Mouse (Mus musculus): ENCODE data around the gene Fam71e2.

The Fam71e2 gene

GRCm38 (mm10) chr7:4777851-4778637, 6.9 kb upstream of the Fam71e2 start:
- DNase-seq: no peak

GRCm38 (mm10) chr7:4776861-4777830, 6.0 kb upstream of the Fam71e2 start:
- peak; percentile 59 for DNase-seq

GRCm38 (mm10) chr7:4776131-4776530, 5.0 kb upstream of the Fam71e2 start:
- DNase-seq: no peak

GRCm38 (mm10) chr7:4764946-4765710, 6.0 kb downstream of the Fam71e2 start:
- DNase-seq: no peak

- no peak for DNase-seq
These were observed 11.4 kb downstream of the Fam71e2 start for GRCm38 (mm10) chr7:4759670-4760069.

GRCm38 (mm10) chr7:4752821-4753570, 18.1 kb downstream of the Fam71e2 start, which contains the start of gene Cox6b2:
Cox6b2 (minus strand) TSS chr7:4753094.
- DNase-seq: peak; percentile 94

GRCm38 (mm10) chr7:4751971-4752820, 18.9 kb downstream of the Fam71e2 start:
- DNase-seq: peak; percentile 54

- no peak for DNase-seq
These were observed 21.9 kb downstream of the Fam71e2 start for GRCm38 (mm10) chr7:4749169-4749568.

GRCm38 (mm10) chr7:4748321-4748720, 22.8 kb downstream of the Fam71e2 start:
- DNase-seq: no peak

- no peak for DNase-seq
These were observed 23.8 kb downstream of the Fam71e2 start for GRCm38 (mm10) chr7:4747156-4747899.

- DNase-seq: no peak
These were observed 24.6 kb downstream of the Fam71e2 start for GRCm38 (mm10) chr7:4746326-4746980.

GRCm38 (mm10) chr7:4744886-4745285, 26.2 kb downstream of the Fam71e2 start:
- no peak for DNase-seq

- no peak for DNase-seq
These were observed 27.7 kb downstream of the Fam71e2 start for GRCm38 (mm10) chr7:4743354-4743753.

- no peak for DNase-seq
These were observed 28.7 kb downstream of the Fam71e2 start for GRCm38 (mm10) chr7:4742482-4742819.

GRCm38 (mm10) chr7:4741672-4742481, 29.2 kb downstream of the Fam71e2 start:
- DNase-seq: no peak

GRCm38 (mm10) chr7:4741151-4741550, 30.0 kb downstream of the Fam71e2 start:
- peak; percentile 25 for DNase-seq

- no peak for DNase-seq
These were observed 30.8 kb downstream of the Fam71e2 start for GRCm38 (mm10) chr7:4740309-4740727.

- DNase-seq: peak; percentile 95
These were observed 31.4 kb downstream of the Fam71e2 start, which contains the start of gene Kmt5c for GRCm38 (mm10) chr7:4739544-4740275. Kmt5c (plus strand) TSS chr7:4740115.
